26 mouse cellular contexts compared by ENCODE assay signal in the genomic region with DNA sequence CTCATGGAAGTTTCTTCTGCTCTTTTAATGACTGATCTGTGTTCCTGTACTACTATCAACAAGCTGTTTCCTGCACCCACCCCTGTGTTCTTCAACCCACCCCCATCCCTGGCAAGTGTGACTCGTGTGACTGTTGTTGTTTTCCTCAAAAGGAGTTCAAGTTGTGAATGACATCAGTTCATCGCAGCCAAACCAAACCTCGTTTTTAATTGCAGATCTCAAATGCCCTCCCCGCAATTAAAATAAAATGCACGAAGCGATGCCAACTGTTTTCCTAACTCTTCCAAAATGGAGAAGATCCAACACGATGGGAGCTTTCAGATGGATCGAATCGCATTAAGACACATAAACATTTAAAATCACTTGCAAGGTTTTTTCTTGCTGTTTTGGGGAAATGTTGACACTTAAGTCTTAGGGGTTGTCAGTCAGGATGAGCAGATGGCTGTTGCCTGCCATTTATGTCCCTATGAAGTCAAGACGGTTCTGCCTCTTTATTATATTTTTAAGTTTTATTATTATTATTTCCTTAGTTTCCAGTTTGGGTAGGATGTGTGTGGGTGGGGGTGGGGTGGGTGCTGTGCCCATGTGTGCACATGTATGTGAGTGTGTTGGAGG. TPM values are rescaled to one million over a fixed set of nuclear protein-coding genes. Genes with fewer than 3 reads are reported as not detected.
DNase-seq lines count a peak whose midpoint lies in the region; ATAC-seq and TF ChIP-seq lines count a peak whose summit lies in the region.
"Had no signal": no experiment of that assay in that cellular context is flagged by ENCODE, and none has a peak within 500 bp of the region (broad histone marks: within the 10 kb centered on the region; RNA-seq: fewer than 3 reads in every experiment).

No protein-coding gene starts in this region.

- no peak for TF ChIP-seq CTCF in forebrain, postnatal 0 days (IDR thresholded peaks at IDR 0.05; ENCODE audit: low read depth)
- no peak for TF ChIP-seq CTCF in liver, postnatal 0 days (IDR thresholded peaks at IDR 0.05; ENCODE audit: low read depth)

- H3K36me3 ChIP-seq in forebrain, embryonic 15.5 days: no peaks in the 10 kb centered on the region
- no peaks in the 10 kb centered on the region for H3K36me3 ChIP-seq in forebrain, embryonic 12.5 days (replicated peaks)
- H3K36me3 ChIP-seq in forebrain, postnatal 0 days (ENCODE audit: insufficient read depth): no peaks in the 10 kb centered on the region
- no peaks in the 10 kb centered on the region for H3K36me3 ChIP-seq in liver, postnatal 0 days (replicated peaks; ENCODE audit: insufficient read depth, low read length)
- H3K36me3 ChIP-seq: embryonic facial prominence, embryonic 13.5 days; kidney, embryonic 15.5 days; limb, embryonic 10.5 days; limb, embryonic 15.5 days; liver, embryonic 13.5 days; lung, embryonic 15.5 days; stomach, embryonic 15.5 days had no signal

- no peak overlapping the region for H3K4me3 ChIP-seq in forebrain, embryonic 15.5 days
- no peak overlapping the region for H3K4me3 ChIP-seq in forebrain, embryonic 12.5 days (replicated peaks)
- no peak overlapping the region for H3K4me3 ChIP-seq in forebrain, postnatal 0 days (ENCODE audit: low read depth, low read length)
- H3K4me3 ChIP-seq in liver, postnatal 0 days (ENCODE audit: low read depth, low read length): no peak overlapping the region
- H3K4me3 ChIP-seq: embryonic facial prominence, embryonic 13.5 days; kidney, embryonic 15.5 days; limb, embryonic 10.5 days; limb, embryonic 15.5 days; liver, embryonic 13.5 days; lung, embryonic 15.5 days; stomach, embryonic 15.5 days had no signal

- peak; percentile 78 for ATAC-seq in forebrain, embryonic 15.5 days (replicated peaks)
- ATAC-seq in forebrain, embryonic 12.5 days (ENCODE audit: low FRiP score): no peak
- peak; percentile 73 for ATAC-seq in forebrain, postnatal 0 days
- no peak for ATAC-seq in liver, postnatal 0 days
- ATAC-seq: hindbrain, embryonic 16.5 days; Patski had no signal

- H3K9ac ChIP-seq in forebrain, embryonic 15.5 days (replicated peaks): no peak overlapping the region
- H3K9ac ChIP-seq in forebrain, embryonic 12.5 days: no peak overlapping the region
- no peak overlapping the region for H3K9ac ChIP-seq in forebrain, postnatal 0 days
- no peak overlapping the region for H3K9ac ChIP-seq in liver, postnatal 0 days (replicated peaks)
- H3K9ac ChIP-seq: embryonic facial prominence, embryonic 13.5 days; kidney, embryonic 15.5 days; limb, embryonic 15.5 days; liver, embryonic 13.5 days; lung, embryonic 15.5 days; stomach, embryonic 15.5 days had no signal

- DNase-seq in lung, postnatal 10 days: peak; percentile 15
- DNase-seq in lung, postnatal 4 days: no peak
- DNase-seq in forebrain, postnatal 0 days: peak; percentile 87
- DNase-seq in telencephalon, adult 2 months (ENCODE audit: low read depth, low spot score): peak; percentile 4
- no peak for DNase-seq in liver, postnatal 0 days
- DNase-seq in yolk sac, embryonic 10.5 days (ENCODE audit: low spot score): no peak
- DNase-seq: adrenal gland, postnatal 10 days; cerebellum, adult 18-20 months; cerebellum, postnatal 10 days; gastrocnemius, postnatal 10 days; kidney, adult 18-20 months; kidney, postnatal 25 days; liver, embryonic 13.5 days; midbrain, embryonic 14.5 days; right cerebral cortex, postnatal 25 days; thymus, adult 2 months had no signal

- no peak for TF ChIP-seq EP300 in liver, postnatal 0 days (IDR thresholded peaks at IDR 0.05; ENCODE audit: low read depth)

- H3K4me2 ChIP-seq in forebrain, embryonic 15.5 days (replicated peaks): no peak overlapping the region
- no peak overlapping the region for H3K4me2 ChIP-seq in forebrain, embryonic 12.5 days
- H3K4me2 ChIP-seq in forebrain, postnatal 0 days (ENCODE audit: low read depth): no peak overlapping the region
- H3K4me2 ChIP-seq in liver, postnatal 0 days (ENCODE audit: low read depth, low read length): no peak overlapping the region
- H3K4me2 ChIP-seq: embryonic facial prominence, embryonic 13.5 days; kidney, embryonic 15.5 days; limb, embryonic 15.5 days; liver, embryonic 13.5 days; lung, embryonic 15.5 days; stomach, embryonic 15.5 days had no signal

- H3K9me3 ChIP-seq in forebrain, embryonic 15.5 days: no peaks in the 10 kb centered on the region
- no peaks in the 10 kb centered on the region for H3K9me3 ChIP-seq in forebrain, embryonic 12.5 days
- no peaks in the 10 kb centered on the region for H3K9me3 ChIP-seq in forebrain, postnatal 0 days (ENCODE audit: low read length)
- no peaks in the 10 kb centered on the region for H3K9me3 ChIP-seq in liver, postnatal 0 days (ENCODE audit: low read length)
- H3K9me3 ChIP-seq: embryonic facial prominence, embryonic 13.5 days; kidney, embryonic 15.5 days; limb, embryonic 10.5 days; limb, embryonic 15.5 days; liver, embryonic 13.5 days; lung, embryonic 15.5 days; stomach, embryonic 15.5 days had no signal

- no peaks in the 10 kb centered on the region for H3K4me1 ChIP-seq in forebrain, embryonic 15.5 days
- no peaks in the 10 kb centered on the region for H3K4me1 ChIP-seq in forebrain, embryonic 12.5 days
- H3K4me1 ChIP-seq in forebrain, postnatal 0 days (ENCODE audit: insufficient read depth): no peaks in the 10 kb centered on the region
- H3K4me1 ChIP-seq in liver, postnatal 0 days (ENCODE audit: insufficient read depth): no peaks in the 10 kb centered on the region
- H3K4me1 ChIP-seq: embryonic facial prominence, embryonic 13.5 days; kidney, embryonic 15.5 days; limb, embryonic 10.5 days; limb, embryonic 15.5 days; liver, embryonic 13.5 days; lung, embryonic 15.5 days; stomach, embryonic 15.5 days had no signal

- WGBS in forebrain, embryonic 15.5 days: 43% methylated on average over 10 of the region's 10 CpGs
- WGBS in forebrain, embryonic 12.5 days: 90% methylated on average over 10 of the region's 10 CpGs
- WGBS in forebrain, postnatal 0 days: 30% methylated on average over 10 of the region's 10 CpGs
- WGBS in liver, postnatal 0 days (ENCODE audit: insufficient replicate concordance): 74% methylated on average over 10 of the region's 10 CpGs

- no peak overlapping the region for H3K27ac ChIP-seq in forebrain, embryonic 15.5 days (replicated peaks)
- H3K27ac ChIP-seq in forebrain, embryonic 12.5 days: no peak overlapping the region
- no peak overlapping the region for H3K27ac ChIP-seq in forebrain, postnatal 0 days (ENCODE audit: low read depth, low read length)
- no peak overlapping the region for H3K27ac ChIP-seq in liver, postnatal 0 days (ENCODE audit: low read depth)
- H3K27ac ChIP-seq: embryonic facial prominence, embryonic 13.5 days; kidney, embryonic 15.5 days; limb, embryonic 10.5 days; limb, embryonic 15.5 days; liver, embryonic 13.5 days; lung, embryonic 15.5 days; stomach, embryonic 15.5 days had no signal

- H3K27me3 ChIP-seq in forebrain, embryonic 15.5 days: no peaks in the 10 kb centered on the region
- no peaks in the 10 kb centered on the region for H3K27me3 ChIP-seq in forebrain, embryonic 12.5 days
- no peaks in the 10 kb centered on the region; the same call in none of the 2 replicates for H3K27me3 ChIP-seq in forebrain, postnatal 0 days (ENCODE audit: insufficient read depth, low read length)
- no peaks in the 10 kb centered on the region for H3K27me3 ChIP-seq in liver, postnatal 0 days (ENCODE audit: insufficient read depth, low read length)
- H3K27me3 ChIP-seq: embryonic facial prominence, embryonic 13.5 days; kidney, embryonic 15.5 days; limb, embryonic 15.5 days; liver, embryonic 13.5 days; lung, embryonic 15.5 days; stomach, embryonic 15.5 days had no signal

RNA-seq across cellular contexts. Expression of a gene that starts 41.1 kb away (rescaled TPM):
- polyA plus RNA-seq in forebrain, embryonic 15.5 days (2015; fragmentation: Nextera tagmentation; extraction: Ambion mirVana): 17.1 and 17.4 TPM in 2 replicates
- 35.1 and 37.9 TPM in 2 replicates for polyA plus RNA-seq in forebrain, embryonic 12.5 days (2016; fragmentation: Nextera tagmentation; extraction: Ambion mirVana)
- total RNA-seq in forebrain, postnatal 0 days (2014; rRNA removed): 13.7 and 16.0 TPM in 2 replicates
- polyA plus RNA-seq in forebrain, postnatal 0 days (2015; fragmentation: Nextera tagmentation; extraction: Ambion mirVana): 12.4 and 16.1 TPM in 2 replicates
- polyA plus RNA-seq in liver, postnatal 0 days (2015; fragmentation: Nextera tagmentation; extraction: Ambion mirVana): 70.9 and 73.1 TPM in 2 replicates

Comparison
In these comparisons a context has a peak if more than half of its experiments do, and no peak if none do; other contexts are left out.
1. ATAC-seq: peak in forebrain, embryonic 15.5 days (single experiment) and forebrain, postnatal 0 days (single experiment); none in forebrain, embryonic 12.5 days (single experiment) and liver, postnatal 0 days (single experiment).
2. DNase-seq: peak in lung, postnatal 10 days (single experiment), forebrain, postnatal 0 days (single experiment) and telencephalon, adult 2 months (single experiment); none in lung, postnatal 4 days (0 of 2), liver, postnatal 0 days (single experiment) and yolk sac, embryonic 10.5 days (single experiment).